Mouse (Mus musculus): ENCODE measurements around the gene Polr2b.

GRCm38 (mm10) chr5:77277204-77277603, 32.7 kb upstream of the Polr2b start:
- TF ChIP-seq KAT2A (conservative IDR thresholded peaks at IDR 0.05; ENCODE audit: low read depth, low read length) (no peak), CTCF (IDR thresholded peaks at IDR 0.05 in 2 of 3, conservative IDR thresholded peaks at IDR 0.05 in 1 of 3; ENCODE audit: control insufficient read depth in 1 of 3, insufficient read depth in 1 of 3, low read depth in 2 of 3, low read length in 3 of 3, poor library complexity in 1 of 3, severe bottlenecking in 1 of 3) (no peak), GABPA (IDR thresholded peaks at IDR 0.05; ENCODE audit: low read depth, low read length) (no peak), MAZ (IDR thresholded peaks at IDR 0.05; ENCODE audit: low read depth, low read length) (no peak), RCOR1 (IDR thresholded peaks at IDR 0.05; ENCODE audit: low read depth, low read length) (no peak), POLR2AphosphoS5 (IDR thresholded peaks at IDR 0.05; ENCODE audit: borderline replicate concordance, low read depth, low read length) (no peak), JUND (IDR thresholded peaks at IDR 0.05; ENCODE audit: low read depth, low read length) (no peak), EP300 (IDR thresholded peaks at IDR 0.05; ENCODE audit: low read depth in 1 of 2, low read length in 2 of 2) (no peak), NRF1 (IDR thresholded peaks at IDR 0.05; ENCODE audit: insufficient read depth, low read depth, low read length, poor library complexity, severe bottlenecking) (no peak), SIN3A (IDR thresholded peaks at IDR 0.05; ENCODE audit: low read length) (no peak), GATA1 (IDR thresholded peaks at IDR 0.05; ENCODE audit: low read depth, low read length) (no peak), E2F4 (IDR thresholded peaks at IDR 0.05; ENCODE audit: borderline replicate concordance, low read depth, low read length) (no peak)
